Mouse (Mus musculus): ENCODE measurements at regions not wholly inside any gene's neighbourhood (a gene's known extent, or its start where the extent isn't known, plus 50 kb on each side); places are given as distances from the start of the nearest gene placed in this dataset.

DNA sequence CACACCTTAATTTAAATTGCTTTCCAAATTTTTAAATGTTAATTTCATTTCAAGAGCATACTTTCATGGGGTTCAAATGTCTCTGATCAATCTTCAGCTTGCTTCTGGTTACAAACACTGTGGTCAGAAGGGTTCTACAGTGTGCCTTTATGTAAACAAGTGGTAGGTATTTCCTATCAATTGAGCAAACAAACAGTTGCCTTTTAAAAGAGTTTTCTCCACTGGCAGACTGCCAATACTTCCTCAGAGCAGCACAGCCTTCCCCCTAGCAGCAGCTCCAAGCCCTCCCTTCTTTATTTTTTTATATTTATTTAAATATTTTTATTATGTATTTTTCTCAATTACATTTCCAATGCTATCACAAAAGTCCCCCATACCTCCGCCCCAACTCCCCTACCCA is 977.8 kb downstream of the Fstl5 start:
- no peak for DNase-seq (ENCODE audit: low read depth, low spot score)

DNA sequence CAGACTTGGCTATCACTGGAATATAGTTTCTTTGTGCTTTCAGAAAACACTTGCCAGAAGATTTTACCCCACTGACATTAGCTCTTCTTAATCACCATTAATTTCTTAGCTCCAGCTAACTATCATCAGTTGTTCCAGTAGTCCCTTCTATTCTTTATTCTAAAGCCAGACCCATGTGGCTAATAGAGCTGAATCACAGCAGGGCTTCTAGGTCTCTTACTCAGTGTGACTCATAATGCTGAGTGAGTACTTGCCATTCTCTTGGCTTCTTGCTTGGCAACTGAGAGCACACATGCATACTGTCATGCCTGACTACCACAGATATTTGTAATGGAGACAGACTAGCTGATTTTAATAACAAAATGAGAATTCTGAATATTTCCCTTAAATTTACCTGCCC is 1001.0 kb downstream of the Fstl5 start:
- no peak for DNase-seq (ENCODE audit: low read depth, low spot score)

- DNase-seq (ENCODE audit: low read depth, low spot score) = no peak
These were observed 1017.7 kb downstream of the Fstl5 start for GRCm38 (mm10) chr3:77091812-77092211.

DNA sequence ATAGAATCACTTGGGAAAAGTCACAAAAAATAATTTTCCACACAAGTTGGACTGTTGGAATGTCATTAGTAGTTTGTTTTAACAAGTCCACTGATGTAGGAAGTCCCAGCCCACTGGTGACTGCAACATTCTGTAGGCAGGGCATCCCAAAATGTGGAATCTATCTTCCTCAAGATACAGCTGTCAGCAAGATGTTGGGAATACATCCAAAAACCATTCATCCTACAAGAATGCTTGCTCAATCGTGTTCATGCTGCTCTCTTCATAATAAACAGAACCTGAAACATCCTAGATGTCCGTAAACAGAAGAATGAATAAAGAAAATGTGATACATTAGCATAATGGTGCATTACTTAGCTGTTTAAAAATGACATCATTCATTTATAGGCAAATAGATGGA is 1038.9 kb downstream of the Fstl5 start:
- no peak for DNase-seq (ENCODE audit: low read depth, low spot score)

DNA sequence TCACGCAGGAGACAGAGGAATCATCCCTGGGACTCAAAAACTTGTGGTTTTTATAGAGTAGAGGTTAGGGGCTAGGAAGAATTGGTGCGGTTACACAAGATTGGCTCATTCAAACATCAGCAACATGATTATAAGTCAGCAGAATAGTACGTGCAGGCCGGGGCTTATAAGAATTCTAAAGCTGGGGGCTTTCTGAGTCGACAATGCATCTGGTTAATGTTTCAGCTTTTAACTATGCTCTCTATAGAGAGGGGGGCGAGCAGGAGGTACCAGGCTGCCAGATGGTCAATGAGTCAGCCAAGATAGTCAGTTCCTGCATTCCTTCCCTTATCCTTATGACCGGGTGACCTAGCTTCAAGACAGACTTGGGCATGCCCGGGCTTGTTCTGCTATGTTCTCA is 1046.5 kb downstream of the Fstl5 start:
- DNase-seq (ENCODE audit: low read depth, low spot score) = peak; percentile 9

DNA sequence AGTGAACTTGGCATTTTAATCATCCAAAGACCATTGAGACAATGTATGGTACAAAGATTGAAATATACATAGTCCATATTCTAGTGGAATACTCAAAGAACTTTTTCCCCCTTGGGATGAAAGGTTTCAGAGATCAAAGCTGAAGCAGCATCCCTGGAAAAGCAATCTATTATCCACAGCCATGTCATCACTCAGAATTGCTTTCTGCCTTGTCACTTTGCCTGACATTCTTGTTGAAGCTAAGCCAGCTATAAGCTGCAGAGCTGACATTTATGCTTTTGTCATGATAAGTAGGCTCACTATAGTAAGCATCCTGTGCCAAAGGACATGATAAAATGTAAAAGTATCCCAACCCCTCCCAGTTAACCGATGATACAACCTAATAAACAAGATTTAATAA is 1077.6 kb downstream of the Fstl5 start:
- no peak for DNase-seq (ENCODE audit: low read depth, low spot score)

- no peak for DNase-seq (ENCODE audit: low read depth, low spot score)
These were observed 1123.8 kb downstream of the Fstl5 start for GRCm38 (mm10) chr3:77197828-77198227.

DNA sequence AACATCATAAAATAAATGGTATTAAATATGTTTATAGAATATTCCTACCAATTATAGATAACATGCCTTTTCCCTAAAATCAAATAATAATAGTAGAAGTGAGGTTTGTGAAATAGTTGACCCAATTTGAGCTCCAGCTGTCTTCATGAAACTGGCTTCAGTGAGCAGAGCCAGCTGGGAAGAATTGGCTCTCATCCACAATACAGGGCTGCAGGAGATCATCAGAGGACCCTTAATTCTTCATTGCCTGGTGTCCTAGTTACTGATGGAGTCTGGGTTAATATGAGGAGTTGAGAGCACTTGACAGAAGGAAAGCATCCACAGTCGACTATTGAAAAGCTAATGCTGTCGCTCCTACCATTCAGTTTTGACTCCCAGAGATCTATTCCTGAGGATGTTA is 1124.2 kb downstream of the Fstl5 start:
- no peak for DNase-seq (ENCODE audit: low read depth, low spot score)

- DNase-seq (ENCODE audit: low read depth, low spot score) = no peak
These were observed 1151.9 kb downstream of the Fstl5 start for GRCm38 (mm10) chr3:77226007-77226406.

Data from ZHBTc4 (cell line).